Mouse (Mus musculus): ENCODE measurements at regions not wholly inside any gene's neighbourhood (a gene's known extent, or its start where the extent isn't known, plus 50 kb on each side); places are given as distances from the start of the nearest gene placed in this dataset.

DNA sequence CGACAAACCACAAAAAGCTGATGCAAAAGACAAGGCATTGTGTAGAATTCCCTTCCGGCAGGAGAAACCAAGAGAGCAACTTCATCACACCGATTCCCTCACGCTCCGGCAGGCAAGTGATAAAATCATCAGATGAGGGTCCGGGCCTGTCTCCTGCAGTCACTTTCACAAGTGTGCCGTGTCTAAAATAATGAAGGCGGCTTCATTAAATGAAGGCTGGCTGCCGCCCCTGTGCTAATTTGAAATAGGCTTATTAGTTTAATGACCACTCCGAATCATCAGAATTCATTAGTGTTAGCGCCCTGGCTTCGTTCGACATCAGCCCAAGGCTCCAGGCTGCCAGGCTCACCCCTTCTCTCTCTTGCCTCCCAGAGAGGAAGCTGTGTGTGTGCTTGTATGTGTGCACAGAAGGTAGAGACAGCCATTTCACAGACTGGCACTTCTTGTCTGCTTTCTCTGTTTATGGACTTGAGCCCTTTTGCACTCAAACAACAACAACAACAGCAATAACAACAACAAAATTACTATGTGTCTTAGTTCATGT lies 508.3 kb upstream of the Tbx3 start:
- no peak for ATAC-seq (ENCODE audit: insufficient number of reproducible peaks, low FRiP score, low TSS enrichment, low read depth)
- Histone ChIP-seq H3K27ac (no peak overlapping the region), H3K4me1 (no peaks in the 10 kb centered on the region; the same call in 1 of the 2 replicates), H3K27me3 (no peaks in the 10 kb centered on the region), H3K36me3 (no peaks in the 10 kb centered on the region), H3K9me3 (no peaks in the 10 kb centered on the region), H3K4me3 (no peak overlapping the region), H3K4me2 (no peak overlapping the region), H3K9ac (no peak overlapping the region)
- WGBS = 75% methylated on average over 13 of the region's 13 CpGs

DNA sequence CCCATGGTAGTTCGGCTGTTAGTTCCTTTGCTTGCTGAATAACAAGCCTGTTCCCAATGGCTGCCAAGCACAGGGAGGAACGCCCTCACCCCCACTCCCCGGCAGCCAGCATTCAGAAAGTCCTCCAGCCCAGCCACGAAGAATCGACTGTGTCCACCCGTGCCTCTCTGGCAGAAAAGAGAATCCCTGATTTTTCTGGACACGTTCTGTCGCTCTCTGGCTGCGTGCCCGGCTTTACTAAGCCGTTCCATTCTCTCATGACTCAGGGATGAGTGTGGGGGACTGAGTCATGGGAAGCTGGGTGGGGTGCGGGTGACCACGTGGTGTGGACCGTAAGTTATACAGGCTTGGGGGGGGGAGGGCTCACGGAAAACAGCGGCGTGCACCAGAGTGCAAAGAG lies 502.8 kb upstream of the Tbx3 start:
- H3K9ac ChIP-seq = no peak overlapping the region
- no peaks in the 10 kb centered on the region for H3K36me3 ChIP-seq
- H3K4me2 ChIP-seq = 0 out of 2 replicates have a peak overlapping the region, but pooled peaks have one; percentile 12
- H3K27me3 ChIP-seq = peaks cover 9% of the 10 kb centered on the region; the same call in 1 of the 2 replicates
- peak; percentile 78 for ATAC-seq (ENCODE audit: insufficient number of reproducible peaks, low FRiP score, low TSS enrichment, low read depth)
- 57% methylated on average over 17 of the region's 17 CpGs for WGBS
- no peak overlapping the region for H3K4me3 ChIP-seq
- peak overlapping the region; percentile 67; the same call in 1 of the 2 replicates for H3K27ac ChIP-seq
- peaks cover 6% of the 10 kb centered on the region; the same call in 1 of the 2 replicates for H3K4me1 ChIP-seq
- H3K9me3 ChIP-seq = no peaks in the 10 kb centered on the region

- peaks cover 11% of the 10 kb centered on the region; the same call in 1 of the 2 replicates for H3K27me3 ChIP-seq
- no peak overlapping the region for H3K9ac ChIP-seq
- H3K4me3 ChIP-seq = no peak overlapping the region
- H3K4me1 ChIP-seq = peaks cover 6% of the 10 kb centered on the region; the same call in 1 of the 2 replicates
- H3K27ac ChIP-seq = no peak overlapping the region
- no peak overlapping the region for H3K4me2 ChIP-seq
- no peaks in the 10 kb centered on the region for H3K36me3 ChIP-seq
- no peak for ATAC-seq (ENCODE audit: insufficient number of reproducible peaks, low FRiP score, low TSS enrichment, low read depth)
- no peaks in the 10 kb centered on the region for H3K9me3 ChIP-seq
- WGBS = 80% methylated on average over 7 of the region's 7 CpGs
Observed at GRCm38 (mm10) chr5:119169274-119169673, 501.2 kb upstream of the Tbx3 start.

DNA sequence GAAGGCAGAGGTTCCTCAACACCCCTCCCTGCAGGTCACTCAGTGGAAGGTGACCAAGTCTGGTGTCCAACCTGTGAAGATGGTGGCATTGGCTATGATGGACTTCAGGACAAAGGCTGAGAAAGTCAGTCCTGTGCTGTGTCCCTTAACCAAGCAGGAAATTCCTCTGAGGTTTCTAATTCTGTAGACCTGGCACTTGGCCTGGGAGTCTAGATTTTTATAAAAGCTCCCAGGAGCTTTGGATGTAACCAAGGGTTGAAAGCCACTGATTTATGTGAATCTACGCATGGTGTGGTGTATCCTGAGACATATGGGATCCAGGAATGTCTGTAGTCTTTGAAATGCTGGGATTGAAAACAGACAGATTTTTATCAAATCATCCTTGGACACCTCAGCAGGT lies 498.8 kb upstream of the Tbx3 start:
- Histone ChIP-seq H3K27me3 (peaks cover 13% of the 10 kb centered on the region; the same call in 1 of the 2 replicates), H3K27ac (no peak overlapping the region), H3K4me2 (no peak overlapping the region), H3K36me3 (no peaks in the 10 kb centered on the region), H3K4me1 (peaks cover 12% of the 10 kb centered on the region), H3K9ac (no peak overlapping the region), H3K4me3 (no peak overlapping the region), H3K9me3 (no peaks in the 10 kb centered on the region)
- ATAC-seq (ENCODE audit: insufficient number of reproducible peaks, low FRiP score, low TSS enrichment, low read depth) = no peak
- 47% methylated on average over 1 of the region's 1 CpGs for WGBS

DNA sequence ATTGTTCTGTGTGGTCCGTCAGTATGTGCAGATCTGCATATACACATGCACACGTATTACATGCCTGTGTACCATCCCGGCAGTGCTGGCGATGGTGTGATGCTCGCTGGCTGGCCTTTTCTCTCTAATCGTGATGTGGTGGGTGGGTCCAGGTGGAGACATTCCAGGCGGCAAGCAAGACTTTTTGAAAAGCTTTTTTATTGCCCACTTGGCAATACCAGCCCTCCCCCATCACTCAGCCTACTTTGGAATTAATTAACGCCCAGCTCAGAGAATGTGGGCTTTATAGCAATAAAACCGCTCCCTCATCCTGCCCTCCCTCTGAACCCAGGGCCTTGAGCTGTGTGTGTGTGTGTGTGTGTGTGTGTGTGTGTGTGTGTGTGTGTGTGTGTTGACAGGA lies 491.7 kb upstream of the Tbx3 start:
- Histone ChIP-seq H3K9me3 (no peaks in the 10 kb centered on the region), H3K4me2 (0 out of 2 replicates have a peak overlapping the region, but pooled peaks have one; percentile 1), H3K4me3 (no peak overlapping the region), H3K36me3 (no peaks in the 10 kb centered on the region), H3K9ac (no peak overlapping the region), H3K27me3 (peaks cover 12% of the 10 kb centered on the region; the same call in 1 of the 2 replicates), H3K27ac (no peak overlapping the region), H3K4me1 (peaks cover 20% of the 10 kb centered on the region)
- 9% methylated on average over 9 of the region's 9 CpGs for WGBS
- ATAC-seq (ENCODE audit: insufficient number of reproducible peaks, low FRiP score, low TSS enrichment, low read depth) = peak; percentile 74

- Histone ChIP-seq H3K4me3 (no peak overlapping the region), H3K27ac (no peak overlapping the region), H3K4me1 (peaks cover 16% of the 10 kb centered on the region), H3K9ac (no peak overlapping the region), H3K27me3 (peaks cover 11% of the 10 kb centered on the region; the same call in 1 of the 2 replicates), H3K4me2 (no peak overlapping the region), H3K36me3 (no peaks in the 10 kb centered on the region), H3K9me3 (no peaks in the 10 kb centered on the region)
- WGBS = 31% methylated on average over 5 of the region's 5 CpGs
- no peak for ATAC-seq (ENCODE audit: insufficient number of reproducible peaks, low FRiP score, low TSS enrichment, low read depth)
Observed at GRCm38 (mm10) chr5:119183545-119184047, 486.9 kb upstream of the Tbx3 start.

DNA sequence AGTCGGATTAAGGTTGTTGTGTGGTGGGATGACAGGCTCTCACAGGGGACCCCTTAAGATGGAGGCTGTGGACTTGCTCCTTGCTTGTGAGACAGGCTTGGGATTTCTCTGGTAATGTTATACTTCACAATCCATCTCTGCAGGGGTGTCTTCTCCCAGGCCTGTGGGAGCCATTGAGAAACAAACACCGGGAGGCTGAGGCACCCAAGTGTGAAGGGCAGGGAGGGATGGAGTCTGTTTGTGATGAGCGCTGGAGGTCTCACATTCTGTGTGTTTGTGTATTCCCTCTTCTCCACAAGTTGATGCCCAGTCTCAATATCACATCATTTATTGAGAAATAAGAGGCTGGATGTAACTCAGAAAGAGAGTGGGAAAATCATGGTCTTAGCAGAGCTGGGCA lies 483.9 kb upstream of the Tbx3 start:
- 62% methylated on average over 3 of the region's 3 CpGs for WGBS
- Histone ChIP-seq H3K27ac (no peak overlapping the region), H3K9me3 (no peaks in the 10 kb centered on the region), H3K27me3 (peaks cover 6% of the 10 kb centered on the region; the same call in 1 of the 2 replicates), H3K4me1 (peaks cover 11% of the 10 kb centered on the region; the same call in 1 of the 2 replicates), H3K4me3 (no peak overlapping the region), H3K36me3 (no peaks in the 10 kb centered on the region), H3K4me2 (no peak overlapping the region), H3K9ac (no peak overlapping the region)
- no peak for ATAC-seq (ENCODE audit: insufficient number of reproducible peaks, low FRiP score, low TSS enrichment, low read depth)

- H3K27me3 ChIP-seq = peaks cover 6% of the 10 kb centered on the region; the same call in 1 of the 2 replicates
- 23% methylated on average over 6 of the region's 6 CpGs for WGBS
- ATAC-seq (ENCODE audit: insufficient number of reproducible peaks, low FRiP score, low TSS enrichment, low read depth) = 0 out of 2 replicates have a peak, but pooled peaks have one; percentile 35
Observed at GRCm38 (mm10) chr5:119188476-119188875, 482.0 kb upstream of the Tbx3 start.

DNA sequence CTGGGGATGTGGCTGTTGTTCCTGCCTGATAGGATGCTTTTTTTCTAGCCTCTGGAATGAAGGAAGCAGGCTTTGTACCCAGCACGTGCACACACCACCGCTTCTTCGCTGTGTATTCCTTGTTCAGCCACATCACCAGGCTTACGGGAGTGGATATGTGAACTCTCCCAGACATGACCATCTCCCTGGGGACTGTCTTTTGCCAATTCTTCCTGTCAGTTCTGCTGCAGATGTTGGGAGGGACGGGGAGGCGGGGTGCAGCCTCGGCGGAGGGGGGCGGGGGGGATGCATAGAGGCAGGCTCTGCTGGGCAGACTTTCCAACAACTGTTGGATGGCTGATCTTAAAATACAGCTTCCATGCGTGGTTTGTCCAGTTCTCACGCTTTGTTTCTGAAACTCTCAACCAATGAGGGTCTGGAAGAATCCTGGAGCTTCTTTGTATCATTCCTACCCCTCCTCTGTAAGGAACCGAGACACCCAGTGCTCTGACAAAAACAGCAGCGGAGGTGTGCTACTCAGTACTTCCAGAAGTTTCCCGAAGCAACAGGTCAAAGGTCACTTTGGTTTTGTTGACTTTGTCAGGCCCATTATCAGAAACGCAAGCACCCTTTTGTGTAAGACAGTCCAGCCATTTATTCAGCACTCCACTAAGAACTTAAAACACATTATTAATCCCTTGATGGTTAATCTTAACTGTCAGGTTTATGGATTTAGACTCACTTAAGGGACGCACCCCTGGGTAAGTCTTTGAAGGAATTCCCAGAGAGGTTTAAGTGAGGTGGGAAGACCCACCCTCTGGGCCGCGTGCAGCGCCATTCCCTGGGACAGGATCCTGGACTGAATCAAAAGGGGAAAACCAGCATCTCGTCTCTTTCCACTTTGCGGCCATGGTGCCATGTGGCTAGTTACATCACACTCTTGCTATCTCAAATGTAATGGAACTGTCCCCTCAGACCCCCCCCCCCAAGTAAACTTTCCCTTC lies 476.5 kb upstream of the Tbx3 start:
- Histone ChIP-seq H3K4me2 (no peak overlapping the region), H3K4me1 (peaks cover 6% of the 10 kb centered on the region; the same call in 1 of the 2 replicates), H3K36me3 (no peaks in the 10 kb centered on the region), H3K9me3 (no peaks in the 10 kb centered on the region), H3K9ac (no peak overlapping the region), H3K27me3 (0 out of 2 replicates have a peak, but pooled peaks cover 5% of the 10 kb centered on the region), H3K4me3 (no peak overlapping the region), H3K27ac (no peak overlapping the region)
- no peak for ATAC-seq (ENCODE audit: insufficient number of reproducible peaks, low FRiP score, low TSS enrichment, low read depth)
- 49% methylated on average over 21 of the region's 21 CpGs for WGBS

More at GRCm38 (mm10) chr5:119188476-119188875, 482.0 kb upstream of the Tbx3 start:
- Histone ChIP-seq H3K4me1 (peaks cover 11% of the 10 kb centered on the region; the same call in 1 of the 2 replicates), H3K9ac (no peak overlapping the region), H3K9me3 (no peaks in the 10 kb centered on the region), H3K4me2 (no peak overlapping the region), H3K36me3 (no peaks in the 10 kb centered on the region), H3K27ac (no peak overlapping the region), H3K4me3 (no peak overlapping the region)

DNA sequence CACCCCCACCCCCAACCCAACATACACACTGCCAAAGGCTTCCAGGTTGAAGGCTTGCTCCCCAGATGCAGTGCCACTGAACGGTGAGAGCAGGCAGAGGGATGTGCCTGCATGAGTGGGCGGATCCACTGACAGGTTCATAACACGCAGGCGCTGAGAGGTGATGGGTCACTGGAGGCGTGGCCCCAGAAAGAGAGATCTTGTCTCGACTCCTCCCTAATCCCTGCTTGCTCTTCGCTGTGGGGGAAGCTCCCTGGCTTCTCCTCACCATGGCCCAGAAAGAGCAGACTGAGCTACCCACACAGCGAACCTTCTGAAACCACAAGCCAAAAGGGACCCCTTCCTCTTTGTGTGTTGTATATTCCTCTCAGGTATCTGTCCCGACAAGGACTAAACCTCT lies 470.6 kb upstream of the Tbx3 start:
- Histone ChIP-seq H3K9me3 (no peaks in the 10 kb centered on the region), H3K4me3 (no peak overlapping the region), H3K4me1 (no peaks in the 10 kb centered on the region), H3K4me2 (no peak overlapping the region), H3K36me3 (no peaks in the 10 kb centered on the region), H3K27ac (no peak overlapping the region), H3K27me3 (no peaks in the 10 kb centered on the region), H3K9ac (no peak overlapping the region)
- WGBS = 46% methylated on average over 9 of the region's 9 CpGs
- ATAC-seq (ENCODE audit: insufficient number of reproducible peaks, low FRiP score, low TSS enrichment, low read depth) = no peak

GRCm38 (mm10) chr5:119201251-119201650 lies 469.2 kb upstream of the Tbx3 start:
- Histone ChIP-seq H3K27me3 (no peaks in the 10 kb centered on the region), H3K36me3 (no peaks in the 10 kb centered on the region), H3K27ac (no peak overlapping the region), H3K4me3 (no peak overlapping the region), H3K4me1 (no peaks in the 10 kb centered on the region), H3K9me3 (no peaks in the 10 kb centered on the region), H3K9ac (no peak overlapping the region), H3K4me2 (no peak overlapping the region)
- 48% methylated on average over 8 of the region's 8 CpGs for WGBS
- no peak for ATAC-seq (ENCODE audit: insufficient number of reproducible peaks, low FRiP score, low TSS enrichment, low read depth)

- Histone ChIP-seq H3K4me2 (no peak overlapping the region), H3K9ac (no peak overlapping the region), H3K36me3 (no peaks in the 10 kb centered on the region), H3K27ac (no peak overlapping the region), H3K9me3 (no peaks in the 10 kb centered on the region), H3K4me1 (no peaks in the 10 kb centered on the region), H3K27me3 (no peaks in the 10 kb centered on the region), H3K4me3 (no peak overlapping the region)
- 29% methylated on average over 2 of the region's 2 CpGs for WGBS
- no peak for ATAC-seq (ENCODE audit: insufficient number of reproducible peaks, low FRiP score, low TSS enrichment, low read depth)
Observed at GRCm38 (mm10) chr5:119204736-119205135, 465.7 kb upstream of the Tbx3 start.
